Mouse (Mus musculus) forebrain, embryonic 14.5 days (tissue): ENCODE measurements around the gene Klf8. TPM values are rescaled to one million over a fixed set of nuclear protein-coding genes. Genes with fewer than 3 reads are reported as not detected.
"Not testable (repeated sequence)": the region's sequence is repeated elsewhere in the genome, so short reads cannot be mapped to it uniquely, and the experiment has no call there.

Source experiments
- ATAC-seq: fragments of 200-750 bp; cut with Nextera tagmentation; 2 replicates; pipeline ENCODE4 v1.8.0; 2017; ENCODE audit warnings: mild to moderate bottlenecking, moderate library complexity
- DNase-seq: peaks from one replicate; pipeline ENCODE4 v3.0.0-alpha.2; 2015; ENCODE audit warnings: low spot score
- H3K27ac ChIP-seq: fragments of 300-500 bp; sonication (generic); 2 replicates; pipeline ENCODE4 v1.5.1; 2014; ENCODE audit warnings: low read depth, mild to moderate bottlenecking, control low read depth, low read length, moderate library complexity
- H3K27me3 ChIP-seq: fragments of 300-500 bp; sonication (generic); replicated peaks from 2 replicates; pipeline ENCODE4 v1.6.1; 2014; ENCODE audit warnings: low read length, control low read depth, mixed read lengths; ENCODE audit not compliant: control insufficient read depth, insufficient read depth
- H3K36me3 ChIP-seq: fragments of 300-500 bp; sonication (generic); 2 replicates; pipeline ENCODE4 v1.6.1; 2014; ENCODE audit warnings: low read length, control low read depth; ENCODE audit not compliant: control insufficient read depth, insufficient read depth
- H3K4me1 ChIP-seq: fragments of 300-500 bp; sonication (generic); 2 replicates; pipeline ENCODE4 v1.6.1; 2014; ENCODE audit warnings: antibody characterized with exemption, low read length, control low read depth; ENCODE audit not compliant: control insufficient read depth, insufficient read depth
- H3K4me2 ChIP-seq: fragments of 300-500 bp; sonication (generic); 2 replicates; pipeline ENCODE4 v1.6.1; 2014; ENCODE audit warnings: mild to moderate bottlenecking, control low read depth, low read length
- H3K4me3 ChIP-seq: fragments of 300-500 bp; sonication (generic); 2 replicates; pipeline ENCODE4 v1.5.1; 2014; ENCODE audit warnings: low read depth, low read length, control low read depth
- H3K9ac ChIP-seq: fragments of 300-500 bp; sonication (generic); 2 replicates; pipeline ENCODE4 v1.6.1; 2014; ENCODE audit warnings: mild to moderate bottlenecking, low read length, control low read depth, moderate library complexity
- H3K9me3 ChIP-seq: fragments of 300-500 bp; sonication (generic); replicated peaks from 2 replicates; pipeline ENCODE4 v1.6.1; 2016; ENCODE audit warnings: low read length, control low read depth, mixed read lengths; ENCODE audit not compliant: control insufficient read depth
- WGBS: fragments of 180-500 bp; shearing (Covaris S2); extraction: QIAGEN DNeasy Blood & Tissue Kit; methylation state at CpG from one replicate; pipeline ENCODE4 v1.1.7; 2014; 5-methylcytosine and 5-hydroxymethylcytosine counted together
- polyA plus RNA-seq: library from polyadenylated mRNA; unstranded; fragments of >200 nt; fragmentation: Nextera tagmentation; extraction: Ambion mirVana; gene quantifications from 2 replicates; pipeline ENCODE4 v1.2.1, GENCODE M21; 2014

Klf8 gene
- 4.9 and 6.8 TPM in 2 replicates for polyA plus RNA-seq

DNA sequence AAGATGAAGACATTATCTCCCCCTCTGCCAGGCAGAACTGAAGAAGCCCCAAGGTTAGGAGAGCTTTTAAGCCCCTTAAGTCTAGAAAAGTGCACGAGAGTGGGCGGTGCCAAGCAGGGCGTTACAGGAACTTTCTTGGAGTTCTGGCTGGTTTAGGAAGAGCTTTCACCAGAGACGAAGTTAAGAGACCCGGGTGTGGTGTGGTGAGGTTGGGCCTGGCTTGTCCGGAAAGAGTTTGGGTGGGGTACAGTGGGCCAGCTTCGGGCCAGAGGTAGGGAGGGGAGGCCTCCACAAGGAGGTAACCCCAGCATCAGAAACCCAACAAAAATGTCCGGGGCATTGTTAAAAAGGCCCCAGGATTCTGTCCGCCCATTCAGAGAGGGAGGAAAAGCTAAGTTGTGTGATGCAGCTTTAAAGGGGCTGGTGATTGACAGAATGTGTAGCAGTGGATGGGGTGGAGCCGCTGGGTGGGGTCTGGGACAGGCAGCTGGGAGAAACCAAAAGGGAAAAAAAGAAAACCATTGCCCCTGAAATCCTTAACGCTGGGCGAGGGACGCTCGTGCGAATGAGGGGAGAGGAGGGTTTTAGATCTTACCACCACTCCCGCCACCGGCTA, at the start of gene Klf8:
Klf8 (plus strand) TSS at position 163 of the 616 bp plus-strand sequence.
- peak within 1 kb of the TSS; percentile 31; the same call in 1 of the 2 replicates for H3K27ac ChIP-seq
- DNase-seq (peak; percentile 37), ATAC-seq (peak; percentile 84)
- H3K36me3 ChIP-seq = no peaks in the 10 kb centered on the region
- H3K4me1 ChIP-seq = no peaks in the 10 kb centered on the region
- peak within 1 kb of the TSS; percentile 70 for H3K9ac ChIP-seq
- H3K9me3 ChIP-seq = no peaks in the 10 kb centered on the region
- 34% methylated on average over 17 of the region's 17 CpGs for WGBS
- no peaks in the 10 kb centered on the region for H3K27me3 ChIP-seq
- H3K4me2 ChIP-seq = peak within 1 kb of the TSS; percentile 48
- H3K4me3 ChIP-seq = peak within 1 kb of the TSS; percentile 43

DNA sequence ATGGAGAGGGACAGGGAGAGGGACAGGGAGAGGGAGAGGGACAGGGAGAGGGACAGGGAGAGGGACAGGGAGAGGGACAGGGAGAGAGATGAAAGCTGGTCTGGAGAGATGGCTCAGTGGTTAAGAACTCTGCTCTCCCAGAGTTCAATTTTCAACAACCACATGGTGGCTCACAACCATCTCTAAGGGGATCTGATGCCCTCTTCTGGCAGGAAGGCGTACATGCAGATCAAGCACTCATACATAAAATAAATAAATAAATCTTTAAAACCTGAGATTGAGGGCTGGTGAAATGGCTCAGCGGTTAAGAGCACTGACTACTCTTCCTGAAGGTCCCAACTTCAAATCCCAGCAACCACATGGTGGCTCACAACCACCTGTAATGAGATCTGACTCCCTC, 38.1 kb upstream of the Klf8 start:
- WGBS = 82% methylated on average over 2 of the region's 2 CpGs
- DNase-seq = peak; percentile 2
- not testable (repeated sequence) for ATAC-seq

DNA sequence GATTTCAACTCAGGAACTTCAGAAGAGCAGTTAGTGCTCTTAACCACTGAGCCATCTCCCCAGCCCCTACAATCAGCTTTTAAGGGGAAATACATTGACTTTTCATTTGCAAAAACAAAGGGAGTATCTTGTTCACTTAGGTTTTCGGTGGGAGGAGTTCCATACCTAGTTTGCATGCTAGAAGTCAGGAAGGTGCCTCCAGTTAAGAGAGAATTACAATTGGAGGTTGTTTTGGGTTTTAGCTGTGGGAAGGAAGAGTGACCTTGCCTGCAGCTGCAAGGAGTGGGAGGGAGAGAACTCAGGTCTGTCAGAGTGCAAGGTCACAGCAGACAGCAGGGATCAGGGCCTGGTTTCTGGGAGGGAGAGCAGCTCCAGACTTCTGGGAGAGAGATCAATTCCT, 26.2 kb upstream of the Klf8 start:
- no peak overlapping the region for H3K4me2 ChIP-seq
- H3K27me3 ChIP-seq = no peaks in the 10 kb centered on the region
- DNase-seq (no peak), ATAC-seq (no peak)
- no peaks in the 10 kb centered on the region for H3K9me3 ChIP-seq
- no peak overlapping the region for H3K9ac ChIP-seq
- no peak overlapping the region for H3K4me3 ChIP-seq
- H3K4me1 ChIP-seq = no peaks in the 10 kb centered on the region
- no peaks in the 10 kb centered on the region for H3K36me3 ChIP-seq
- H3K27ac ChIP-seq = no peak overlapping the region
- WGBS = 61% methylated on average over 1 of the region's 1 CpGs

More for the DNA sequence above, 38.1 kb upstream of the Klf8 start:
- H3K4me2 ChIP-seq, H3K9me3 ChIP-seq, H3K27me3 ChIP-seq, H3K4me3 ChIP-seq, H3K27ac ChIP-seq, H3K36me3 ChIP-seq, H3K9ac ChIP-seq, H3K4me1 ChIP-seq: not testable (repeated sequence)

DNA sequence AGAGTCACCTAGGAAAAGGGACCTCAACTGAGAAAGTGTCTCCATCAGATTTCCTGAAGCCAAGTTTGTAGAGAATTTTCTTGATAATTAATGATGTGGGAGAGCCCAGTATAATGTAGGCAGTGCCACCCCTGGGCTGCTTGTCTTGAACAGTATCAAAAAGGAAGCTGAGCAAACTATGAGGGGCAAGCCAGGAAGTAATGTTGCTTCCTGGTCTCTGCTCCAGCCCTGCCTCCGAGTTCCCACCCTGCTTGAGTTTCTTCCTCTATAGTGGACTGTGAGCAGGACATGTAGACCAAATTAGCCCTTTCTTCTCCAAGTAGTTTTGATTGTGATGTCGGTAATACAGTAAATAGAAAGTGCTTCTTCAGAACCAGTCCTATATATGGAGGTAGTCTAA, 6.0 kb upstream of the Klf8 start:
- Histone ChIP-seq H3K9ac (no peak overlapping the region), H3K9me3 (no peaks in the 10 kb centered on the region), H3K36me3 (no peaks in the 10 kb centered on the region), H3K27me3 (no peaks in the 10 kb centered on the region), H3K27ac (no peak overlapping the region), H3K4me2 (no peak overlapping the region), H3K4me3 (no peak overlapping the region), H3K4me1 (no peaks in the 10 kb centered on the region)
- DNase-seq (no peak), ATAC-seq (no peak)
- WGBS = 60% methylated on average over 2 of the region's 2 CpGs

DNA sequence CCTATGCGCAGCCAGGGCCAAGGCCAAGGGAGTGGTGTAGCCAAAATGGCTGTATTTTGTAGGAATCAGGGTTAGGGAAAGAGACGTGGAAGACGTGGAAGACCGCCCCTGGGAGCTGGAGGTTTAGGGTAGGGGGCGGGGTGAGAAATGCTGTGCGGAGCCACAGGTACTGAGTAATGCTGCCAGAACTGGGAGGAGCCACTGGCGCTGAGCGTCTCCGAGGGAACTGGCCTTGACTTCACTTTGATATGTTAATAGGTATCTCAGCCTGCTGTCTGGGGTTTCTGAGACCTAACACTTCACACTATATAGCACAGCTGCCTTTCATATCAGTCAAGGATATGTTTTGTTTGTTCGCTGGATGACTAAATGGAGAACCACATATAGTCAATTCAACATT, 4.0 kb upstream of the Klf8 start:
- Histone ChIP-seq H3K9me3 (no peaks in the 10 kb centered on the region), H3K27me3 (no peaks in the 10 kb centered on the region), H3K9ac (no peak overlapping the region), H3K4me1 (no peaks in the 10 kb centered on the region), H3K27ac (no peak overlapping the region), H3K4me3 (no peak overlapping the region), H3K4me2 (no peak overlapping the region), H3K36me3 (no peaks in the 10 kb centered on the region)
- DNase-seq (no peak), ATAC-seq (no peak)
- WGBS = 34% methylated on average over 10 of the region's 10 CpGs

DNA sequence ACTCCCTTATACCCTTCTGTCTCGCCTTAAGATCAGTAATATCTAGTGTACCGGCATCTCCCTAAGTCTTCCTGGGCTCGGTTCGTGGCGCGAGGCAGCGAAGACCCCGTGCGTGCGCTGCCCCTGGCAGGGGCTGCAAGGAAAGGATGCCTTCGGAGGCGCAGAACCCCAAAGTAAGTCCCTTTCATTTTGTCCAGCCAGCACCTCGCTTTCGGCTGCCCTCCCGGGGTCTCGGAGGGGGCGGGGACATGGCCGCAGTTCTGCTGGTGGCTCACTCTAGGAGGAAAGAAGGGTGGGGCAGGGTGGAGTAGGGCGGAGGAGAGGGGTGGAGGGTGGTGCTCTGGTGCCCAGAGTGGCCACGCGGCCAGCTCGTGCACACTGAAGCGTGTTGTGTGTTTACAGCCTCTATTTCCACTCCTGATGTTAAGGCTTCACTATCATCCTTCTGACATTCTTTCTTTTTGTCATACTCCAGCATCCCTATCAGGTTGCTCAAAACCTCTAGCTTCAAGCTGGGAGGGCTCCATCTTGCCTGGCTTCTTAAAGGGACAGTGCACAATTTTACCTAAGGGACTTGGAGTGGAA, 746 bp downstream of the Klf8 start:
- Histone ChIP-seq H3K4me2 (peak overlapping the region; percentile 48), H3K9me3 (no peaks in the 10 kb centered on the region), H3K36me3 (no peaks in the 10 kb centered on the region), H3K9ac (peak overlapping the region; percentile 70), H3K4me3 (peak overlapping the region; percentile 43), H3K27ac (peak overlapping the region; percentile 31; the same call in 1 of the 2 replicates), H3K27me3 (no peaks in the 10 kb centered on the region), H3K4me1 (no peaks in the 10 kb centered on the region)
- WGBS = 26% methylated on average over 22 of the region's 23 CpGs
- DNase-seq (peak; percentile 68), ATAC-seq (peak; percentile 89)

DNA sequence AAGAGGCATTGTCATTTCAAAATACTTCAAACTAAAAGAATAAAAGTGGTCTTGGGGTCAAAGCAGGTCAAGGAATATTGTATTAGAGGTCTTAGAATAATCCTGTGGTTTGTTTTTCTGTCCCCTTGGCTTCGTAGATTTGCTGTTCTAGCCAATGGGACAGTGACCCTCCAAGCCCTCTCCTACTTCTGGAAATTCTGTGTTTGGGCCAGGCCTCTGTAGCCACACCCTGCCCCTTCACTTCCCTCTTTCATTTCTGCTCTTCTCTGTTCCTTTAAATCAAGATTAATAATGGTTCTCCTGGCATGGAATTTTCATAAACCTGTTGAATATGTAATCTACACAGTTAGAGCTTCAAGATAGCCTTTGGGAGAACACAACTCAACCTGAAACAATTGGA, 17.0 kb downstream of the Klf8 start:
- Histone ChIP-seq H3K4me3 (no peak overlapping the region), H3K4me2 (no peak overlapping the region), H3K36me3 (no peaks in the 10 kb centered on the region), H3K27me3 (no peaks in the 10 kb centered on the region), H3K9me3 (no peaks in the 10 kb centered on the region), H3K4me1 (no peaks in the 10 kb centered on the region), H3K9ac (no peak overlapping the region), H3K27ac (no peak overlapping the region)
- ATAC-seq = no peak
- WGBS = 79% methylated on average over 1 of the region's 1 CpGs
- DNase-seq = no peak

DNA sequence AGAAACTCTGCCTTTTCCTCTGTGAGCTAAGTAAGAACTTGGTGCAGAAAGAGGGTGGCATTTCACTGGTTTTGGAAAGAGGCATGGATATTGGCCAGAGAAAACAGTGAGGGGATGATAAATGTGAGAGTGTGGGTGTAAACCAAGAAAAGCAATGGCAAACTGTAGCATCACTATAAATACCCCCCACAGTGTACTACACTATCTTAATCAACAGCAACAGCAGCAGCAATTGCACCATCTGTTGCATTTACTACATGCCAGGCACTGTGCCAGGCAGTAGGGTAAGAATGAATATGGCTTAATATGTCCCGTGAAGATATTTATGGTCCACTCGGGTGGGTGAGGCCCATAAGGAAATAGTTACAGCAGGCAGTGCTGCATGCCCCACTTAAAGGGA, 18.2 kb downstream of the Klf8 start:
- H3K4me2 ChIP-seq = no peak overlapping the region
- no peak overlapping the region for H3K27ac ChIP-seq
- no peaks in the 10 kb centered on the region for H3K4me1 ChIP-seq
- ATAC-seq = no peak
- DNase-seq = peak; percentile 1
- WGBS = 73% methylated on average over 2 of the region's 2 CpGs
- no peak overlapping the region for H3K9ac ChIP-seq
- no peaks in the 10 kb centered on the region for H3K9me3 ChIP-seq
- no peaks in the 10 kb centered on the region for H3K36me3 ChIP-seq
- H3K27me3 ChIP-seq = no peaks in the 10 kb centered on the region
- no peak overlapping the region for H3K4me3 ChIP-seq

DNA sequence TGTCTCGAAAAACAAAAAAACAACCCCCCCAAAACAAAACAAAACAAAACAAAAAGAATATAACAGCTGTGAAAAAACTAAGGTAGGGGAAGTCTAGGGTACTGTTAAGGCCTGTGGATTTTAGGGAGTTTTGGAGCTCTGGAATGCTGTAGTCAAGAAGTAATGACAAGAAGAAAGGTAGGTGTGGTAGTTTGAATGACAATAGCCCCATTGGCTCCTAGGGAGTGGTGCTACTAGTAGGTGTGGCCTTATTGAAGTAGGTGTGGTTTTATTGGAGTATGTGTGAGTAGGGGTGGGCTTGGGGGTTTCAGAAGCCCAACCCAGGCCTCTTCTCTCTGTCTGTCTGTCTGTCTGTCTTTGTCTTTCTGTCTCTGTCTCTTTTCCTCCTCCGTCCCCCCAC, 44.9 kb downstream of the Klf8 start:
- H3K9me3 ChIP-seq = no peaks in the 10 kb centered on the region
- no peak overlapping the region for H3K4me2 ChIP-seq
- H3K36me3 ChIP-seq = no peaks in the 10 kb centered on the region
- H3K9ac ChIP-seq = no peak overlapping the region
- no peak overlapping the region for H3K27ac ChIP-seq
- no peak for ATAC-seq
- H3K4me3 ChIP-seq = no peak overlapping the region
- no peaks in the 10 kb centered on the region for H3K27me3 ChIP-seq
- WGBS = 60% methylated on average over 2 of the region's 2 CpGs
- DNase-seq = no peak
- no peaks in the 10 kb centered on the region for H3K4me1 ChIP-seq
